Mouse (Mus musculus) left cerebral cortex, postnatal 36 days (tissue): Measurements from ENCODE around the gene Olfr228. TPM values are rescaled to one million over a fixed set of nuclear protein-coding genes. Genes with fewer than 3 reads are reported as not detected.
"Not testable (repeated sequence)": the region's sequence is repeated elsewhere in the genome, so short reads cannot be mapped to it uniquely, and the experiment has no call there.

Experiments
- DNase-seq, 2 experiments: peaks; one replicate each; pipeline ENCODE4 v3.0.0; 2021 to 2022; ENCODE audit warnings: low spot score in 2 of 2, mixed read lengths in 1 of 2
- intact Hi-C: fragments of 180-260 bp; cut with DNase I; formaldehyde crosslinking; loops from one replicate; pipeline ENCODE4 v1.15.1; 2025
- total RNA-seq, 2 experiments: library from RNA; stranded (reverse); gene quantifications; 2 replicates each; pipeline ENCODE4 v1.2.3; 2021

The Olfr228 gene
- not detected for total RNA-seq

- DNase-seq, result no peak
- intact Hi-C loops, result no loop called here
These were observed at the start of gene Olfr228 for GRCm38 (mm10) chr2:86487286-86487685. Gene Olfr228 (minus strand): TSS chr2:86487386.

GRCm38 (mm10) chr2:86530991-86531390 is 43.8 kb upstream of the Olfr228 start:
- DNase-seq, result no peak
- intact Hi-C loops, result no loop called here

- no peak for DNase-seq
- intact Hi-C loops, result no loop called here
These were observed 21.0 kb upstream of the Olfr228 start, which contains the start of gene Olfr1076 for GRCm38 (mm10) chr2:86508161-86508560. Gene Olfr1076 (plus strand): TSS chr2:86508461.

- intact Hi-C loops, result loop anchor here (2.0 kb wide), 1 partner anchor 740 kb away; no protein-coding TSS in a partner anchor
- DNase-seq, result peak; percentile 36 to 43
These were observed 22.6 kb downstream of the Olfr228 start for GRCm38 (mm10) chr2:86464442-86465109.

GRCm38 (mm10) chr2:86460434-86460833 is 26.8 kb downstream of the Olfr228 start:
- no peak for DNase-seq
- intact Hi-C loops, result no loop called here

- no peak for DNase-seq
- intact Hi-C loops, result no loop called here
These were observed 31.0 kb downstream of the Olfr228 start, which contains the start of gene Olfr1066 for GRCm38 (mm10) chr2:86456169-86456568. Gene Olfr1066 (minus strand): TSS chr2:86456269.

GRCm38 (mm10) chr2:86450491-86450890 is 36.7 kb downstream of the Olfr228 start, which contains the start of gene Olfr1065:
Gene Olfr1065 (minus strand): TSS chr2:86450591.
- intact Hi-C loops, DNase-seq: not testable (repeated sequence)

- intact Hi-C loops, DNase-seq: not testable (repeated sequence)
These were observed 45.1 kb downstream of the Olfr228 start for GRCm38 (mm10) chr2:86442101-86442500.

Other genes with a start within 250 kb of the Olfr228 start
- not detected for gene Olfr1048, start 247.1 kb downstream of the Olfr228 start, total RNA-seq
- not detected for gene Olfr1049, start 229.1 kb downstream of the Olfr228 start, total RNA-seq
- gene Olfr1051, start 208.3 kb downstream of the Olfr228 start, total RNA-seq, result not detected
- not detected for gene Olfr1052, start 194.9 kb downstream of the Olfr228 start, total RNA-seq
- gene Olfr1053, start 172.1 kb downstream of the Olfr228 start, total RNA-seq, result not detected
- gene Olfr1054, start 152.0 kb downstream of the Olfr228 start, total RNA-seq, result not detected
- not detected for gene Olfr1055, start 137.1 kb downstream of the Olfr228 start, total RNA-seq
- not detected for gene Olfr1056, start 124.9 kb downstream of the Olfr228 start, total RNA-seq
- gene Olfr1057, start 109.0 kb downstream of the Olfr228 start, total RNA-seq, result not detected
- gene Olfr1058, start 98.8 kb downstream of the Olfr228 start, total RNA-seq, result not detected
- not detected for gene Olfr1061, start 73.3 kb downstream of the Olfr228 start, total RNA-seq
- not detected for gene Olfr1062, start 60.6 kb downstream of the Olfr228 start, total RNA-seq
- gene Olfr1065, start 36.8 kb downstream of the Olfr228 start, total RNA-seq, result not detected
- not detected for gene Olfr1066, start 31.1 kb downstream of the Olfr228 start, total RNA-seq
- gene Olfr1076, start 21.1 kb upstream of the Olfr228 start, total RNA-seq, result not detected
- not detected for gene Olfr1079, start 55.1 kb upstream of the Olfr228 start, total RNA-seq
- gene Olfr1080, start 70.8 kb upstream of the Olfr228 start, total RNA-seq, result not detected
- not detected for gene Olfr1082, start 111.6 kb upstream of the Olfr228 start, total RNA-seq
- not detected for gene Olfr1084, start 152.3 kb upstream of the Olfr228 start, total RNA-seq
- gene Olfr1085, start 174.6 kb upstream of the Olfr228 start, total RNA-seq, result not detected
- gene Olfr1086, start 192.7 kb upstream of the Olfr228 start, total RNA-seq, result not detected
- not detected for gene Olfr1087, start 211.0 kb upstream of the Olfr228 start, total RNA-seq
- gene Olfr1089, start 246.3 kb upstream of the Olfr228 start, total RNA-seq, result not detected